Mouse (Mus musculus): ENCODE measurements around the gene Rnf121. TPM values are rescaled to one million over a fixed set of nuclear protein-coding genes. Genes with fewer than 3 reads are reported as not detected.

Rnf121 gene
- polyA plus RNA-seq, 1 experiment from 2014 or later: 33.1 TPM

DNA sequence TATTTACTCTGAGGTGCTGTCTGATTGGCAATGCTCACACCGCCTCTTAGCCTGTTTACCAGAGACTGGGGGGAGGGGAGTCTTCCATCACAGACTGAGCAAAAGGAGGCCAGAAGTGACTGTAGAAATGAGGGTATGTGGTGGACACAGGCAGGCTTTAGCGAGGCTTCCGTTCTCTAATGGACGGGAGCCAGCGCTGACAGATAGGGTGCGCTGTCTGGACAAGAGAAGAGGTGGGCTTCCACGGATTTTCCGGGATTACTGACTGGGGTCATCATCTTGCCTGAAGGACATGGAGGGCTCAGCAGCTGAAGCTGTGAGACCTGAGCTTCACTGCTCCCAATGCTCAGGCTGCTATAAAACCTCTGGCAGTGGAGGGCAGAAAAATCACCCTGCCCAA lies 37.0 kb upstream of the Rnf121 start:
- Histone ChIP-seq H3K4me3 (replicated peaks; ENCODE audit: low read length) (no peak overlapping the region), H3K36me3 (replicated peaks; ENCODE audit: control insufficient read depth, insufficient read depth) (no peaks in the 10 kb centered on the region)
- DNase-seq (ENCODE audit: low spot score): no peak

DNA sequence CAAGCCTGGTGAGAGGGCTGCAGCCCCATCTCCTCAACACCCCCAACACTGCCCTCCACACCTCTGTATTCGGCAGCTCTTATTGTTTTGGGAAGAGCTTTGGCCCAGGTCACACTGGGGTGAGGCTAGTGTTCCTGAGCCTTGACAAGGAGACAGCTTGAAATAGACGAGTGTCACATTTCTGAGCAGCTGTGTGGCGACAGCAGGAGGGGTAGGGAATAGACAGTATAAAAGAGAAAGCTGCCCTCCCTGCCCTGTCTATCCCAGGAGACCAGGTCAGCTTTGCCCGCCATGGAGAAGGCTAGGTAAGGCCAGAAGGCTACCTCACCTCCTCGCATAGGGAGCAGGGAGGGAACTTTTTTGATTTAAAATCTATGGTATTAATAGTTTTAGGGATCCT lies 36.2 kb upstream of the Rnf121 start, which contains the start of gene Art1:
Gene Art1 (plus strand): TSS at position 257 of the 400 bp plus-strand sequence.
- Histone ChIP-seq H3K27ac (no peak within 1 kb of the TSS), H3K4me2 (replicated peaks) (no peak within 1 kb of the TSS), H3K9me3 (ENCODE audit: control insufficient read depth, low read length) (no peaks in the 10 kb centered on the region), H3K27me3 (ENCODE audit: control insufficient read depth, insufficient read depth, low read length) (no peaks in the 10 kb centered on the region), H3K4me1 (replicated peaks; ENCODE audit: control insufficient read depth, insufficient read depth, low read length) (peaks cover 5% of the 10 kb centered on the region), H3K9ac (no peak within 1 kb of the TSS), H3K36me3 (replicated peaks; ENCODE audit: control insufficient read depth, insufficient read depth) (no peaks in the 10 kb centered on the region), H3K4me3 (replicated peaks; ENCODE audit: low read length) (no peak within 1 kb of the TSS)
- no peak for ATAC-seq (ENCODE audit: low FRiP score)
- DNase-seq (ENCODE audit: low spot score): no peak
- 36% methylated on average over 5 of the region's 5 CpGs for WGBS

More for the DNA sequence above, 37.0 kb upstream of the Rnf121 start:
- Histone ChIP-seq H3K4me2 (replicated peaks) (no peak overlapping the region), H3K4me1 (replicated peaks; ENCODE audit: control insufficient read depth, insufficient read depth, low read length) (peaks cover 5% of the 10 kb centered on the region), H3K27me3 (ENCODE audit: control insufficient read depth, insufficient read depth, low read length) (no peaks in the 10 kb centered on the region), H3K9me3 (ENCODE audit: control insufficient read depth, low read length) (no peaks in the 10 kb centered on the region), H3K9ac (no peak overlapping the region), H3K27ac (no peak overlapping the region)
- ATAC-seq (ENCODE audit: low FRiP score): no peak
- 48% methylated on average over 8 of the region's 8 CpGs for WGBS

GRCm38 (mm10) chr7:102100868-102101267 lies 35.6 kb upstream of the Rnf121 start:
- ATAC-seq (ENCODE audit: low FRiP score) (no peak), DNase-seq (ENCODE audit: low spot score) (no peak)
- H3K4me2 ChIP-seq (replicated peaks): no peak overlapping the region
- WGBS: 64% methylated on average over 5 of the region's 5 CpGs
- no peak overlapping the region for H3K9ac ChIP-seq
- no peaks in the 10 kb centered on the region for H3K27me3 ChIP-seq (ENCODE audit: control insufficient read depth, insufficient read depth, low read length)
- no peak overlapping the region for H3K4me3 ChIP-seq (replicated peaks; ENCODE audit: low read length)
- H3K9me3 ChIP-seq (ENCODE audit: control insufficient read depth, low read length): no peaks in the 10 kb centered on the region
- H3K36me3 ChIP-seq (replicated peaks; ENCODE audit: control insufficient read depth, insufficient read depth): no peaks in the 10 kb centered on the region
- no peak overlapping the region for H3K27ac ChIP-seq
- H3K4me1 ChIP-seq (replicated peaks; ENCODE audit: control insufficient read depth, insufficient read depth, low read length): peaks cover 5% of the 10 kb centered on the region

DNA sequence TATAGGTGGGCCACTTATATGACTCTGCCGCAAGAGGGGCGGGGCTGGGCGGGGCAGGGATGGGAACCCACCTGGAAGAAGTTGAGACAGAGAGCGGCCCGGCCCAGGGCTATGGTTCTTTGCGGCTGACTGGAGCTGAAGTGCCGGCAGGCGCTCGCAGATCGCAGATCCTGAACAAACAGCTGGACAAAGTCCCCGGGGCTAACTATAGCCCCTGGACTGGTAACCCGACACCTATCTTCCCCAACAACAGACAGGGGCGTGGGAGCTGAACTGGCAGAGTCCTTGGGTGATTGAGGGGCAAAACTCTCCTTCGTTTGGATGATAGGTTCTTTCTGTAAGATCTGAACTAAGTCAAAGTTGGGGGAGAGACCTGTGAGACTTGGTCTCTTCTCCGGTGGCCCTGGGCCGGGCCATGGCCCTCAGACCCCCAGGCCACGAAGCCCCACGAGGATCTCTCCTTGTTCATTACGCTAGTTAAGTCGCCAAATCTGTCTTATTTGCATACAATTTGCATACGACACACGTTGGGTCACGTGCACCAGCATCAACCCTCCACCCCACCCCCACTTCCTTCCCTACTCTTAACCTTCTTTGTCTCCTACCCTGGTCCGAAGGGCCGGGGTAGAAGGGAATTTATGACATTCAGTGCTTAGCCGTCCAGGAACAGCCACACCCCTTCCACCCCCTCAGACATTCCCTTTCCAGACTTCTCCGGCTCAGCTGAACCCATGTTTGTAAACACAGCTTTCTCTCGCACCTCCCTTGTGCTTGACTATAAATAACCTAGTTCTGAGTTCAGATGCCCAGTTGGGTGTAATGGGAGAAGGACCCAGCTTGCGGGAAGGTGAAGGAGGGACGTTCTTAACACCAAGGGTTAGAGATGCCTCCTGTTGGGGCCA lies 34.7 kb upstream of the Rnf121 start:
- Histone ChIP-seq H3K27me3 (ENCODE audit: control insufficient read depth, insufficient read depth, low read length) (no peaks in the 10 kb centered on the region), H3K9ac (no peak overlapping the region), H3K4me1 (replicated peaks; ENCODE audit: control insufficient read depth, insufficient read depth, low read length) (peaks cover 5% of the 10 kb centered on the region), H3K36me3 (replicated peaks; ENCODE audit: control insufficient read depth, insufficient read depth) (no peaks in the 10 kb centered on the region), H3K4me2 (replicated peaks) (peak overlapping the region; percentile 43), H3K4me3 (replicated peaks; ENCODE audit: low read length) (no peak overlapping the region), H3K9me3 (ENCODE audit: control insufficient read depth, low read length) (no peaks in the 10 kb centered on the region), H3K27ac (no peak overlapping the region)
- ATAC-seq (ENCODE audit: low FRiP score) (peak; percentile 28), DNase-seq (ENCODE audit: low spot score) (no peak)
- WGBS: 6% methylated on average over 30 of the region's 30 CpGs

DNA sequence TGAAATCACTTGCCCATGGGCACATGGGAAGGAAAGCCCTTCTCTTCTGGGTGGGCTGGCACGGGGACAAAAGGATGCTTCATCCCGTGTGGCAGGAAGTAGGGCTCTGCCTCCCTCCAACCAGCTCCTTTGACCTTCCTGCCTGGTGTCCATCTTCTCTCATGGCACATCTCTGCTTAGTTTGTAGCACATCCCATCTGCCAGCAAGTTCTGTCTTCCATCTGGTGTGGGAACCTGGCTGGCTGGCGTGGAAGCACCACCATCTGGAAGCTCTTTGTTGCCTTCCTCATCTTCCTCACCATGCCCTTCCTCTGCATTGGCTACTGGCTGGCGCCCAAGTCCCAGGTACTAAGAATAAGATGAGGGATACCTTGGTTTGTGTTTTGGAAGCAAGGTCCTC lies 22.1 kb upstream of the Rnf121 start:
- H3K9ac ChIP-seq: no peak overlapping the region
- H3K27ac ChIP-seq: no peak overlapping the region
- no peak overlapping the region for H3K4me2 ChIP-seq (replicated peaks)
- H3K4me3 ChIP-seq (replicated peaks; ENCODE audit: low read length): no peak overlapping the region
- no peaks in the 10 kb centered on the region for H3K9me3 ChIP-seq (ENCODE audit: control insufficient read depth, low read length)
- H3K27me3 ChIP-seq (ENCODE audit: control insufficient read depth, insufficient read depth, low read length): no peaks in the 10 kb centered on the region
- 92% methylated on average over 4 of the region's 4 CpGs for WGBS
- no peaks in the 10 kb centered on the region for H3K4me1 ChIP-seq (replicated peaks; ENCODE audit: control insufficient read depth, insufficient read depth, low read length)
- ATAC-seq (ENCODE audit: low FRiP score) (no peak), DNase-seq (ENCODE audit: low spot score) (no peak)
- H3K36me3 ChIP-seq (replicated peaks; ENCODE audit: control insufficient read depth, insufficient read depth): peaks cover 35% of the 10 kb centered on the region

- Histone ChIP-seq H3K27ac (no peak overlapping the region), H3K4me1 (replicated peaks; ENCODE audit: control insufficient read depth, insufficient read depth, low read length) (no peaks in the 10 kb centered on the region), H3K36me3 (replicated peaks; ENCODE audit: control insufficient read depth, insufficient read depth) (peaks cover 60% of the 10 kb centered on the region), H3K4me3 (replicated peaks; ENCODE audit: low read length) (no peak overlapping the region), H3K27me3 (ENCODE audit: control insufficient read depth, insufficient read depth, low read length) (no peaks in the 10 kb centered on the region), H3K9ac (no peak overlapping the region), H3K4me2 (replicated peaks) (no peak overlapping the region), H3K9me3 (ENCODE audit: control insufficient read depth, low read length) (no peaks in the 10 kb centered on the region)
- DNase-seq (ENCODE audit: low spot score): no peak
- WGBS: 94% methylated on average over 26 of the region's 26 CpGs
- ATAC-seq (ENCODE audit: low FRiP score): no peak; the same call in 1 of the 2 replicates
These were observed 18.9 kb upstream of the Rnf121 start for GRCm38 (mm10) chr7:102084041-102084696.

DNA sequence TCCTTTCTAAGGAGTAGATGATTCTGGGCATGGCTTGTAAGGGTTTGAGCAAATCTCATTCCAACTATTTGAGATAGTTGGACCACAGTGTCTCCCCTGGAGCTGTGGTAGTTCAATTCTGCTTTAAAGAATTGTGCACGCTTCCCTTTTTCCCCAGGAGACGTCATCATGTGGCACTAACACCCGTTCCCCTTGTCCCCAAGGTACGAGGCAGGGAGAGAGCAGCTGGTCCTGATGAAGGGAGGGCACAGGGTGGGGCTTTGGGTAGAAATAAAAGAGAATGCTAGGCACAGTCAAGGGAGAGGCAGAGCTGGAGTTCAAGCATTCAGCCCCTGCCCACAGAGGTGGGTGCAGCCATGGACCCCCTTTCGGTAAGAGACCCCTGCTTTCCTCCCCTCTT lies 17.5 kb upstream of the Rnf121 start, which contains the start of gene Trpc2:
Gene Trpc2 (plus strand): TSS at position 301 of the 400 bp plus-strand sequence.
- H3K4me3 ChIP-seq (replicated peaks; ENCODE audit: low read length): no peak within 1 kb of the TSS
- ATAC-seq (ENCODE audit: low FRiP score) (no peak), DNase-seq (ENCODE audit: low spot score) (no peak)
- 79% methylated on average over 5 of the region's 5 CpGs for WGBS
- H3K9me3 ChIP-seq (ENCODE audit: control insufficient read depth, low read length): no peaks in the 10 kb centered on the region
- no peak within 1 kb of the TSS for H3K4me2 ChIP-seq (replicated peaks)
- H3K27ac ChIP-seq: no peak within 1 kb of the TSS
- no peak within 1 kb of the TSS for H3K9ac ChIP-seq
- no peaks in the 10 kb centered on the region for H3K4me1 ChIP-seq (replicated peaks; ENCODE audit: control insufficient read depth, insufficient read depth, low read length)
- peaks cover 71% of the 10 kb centered on the region for H3K36me3 ChIP-seq (replicated peaks; ENCODE audit: control insufficient read depth, insufficient read depth)
- H3K27me3 ChIP-seq (ENCODE audit: control insufficient read depth, insufficient read depth, low read length): no peaks in the 10 kb centered on the region

GRCm38 (mm10) chr7:102081784-102082183 lies 16.5 kb upstream of the Rnf121 start:
- WGBS: 95% methylated on average over 5 of the region's 5 CpGs
- H3K36me3 ChIP-seq (replicated peaks; ENCODE audit: control insufficient read depth, insufficient read depth): peaks cover 81% of the 10 kb centered on the region

DNA sequence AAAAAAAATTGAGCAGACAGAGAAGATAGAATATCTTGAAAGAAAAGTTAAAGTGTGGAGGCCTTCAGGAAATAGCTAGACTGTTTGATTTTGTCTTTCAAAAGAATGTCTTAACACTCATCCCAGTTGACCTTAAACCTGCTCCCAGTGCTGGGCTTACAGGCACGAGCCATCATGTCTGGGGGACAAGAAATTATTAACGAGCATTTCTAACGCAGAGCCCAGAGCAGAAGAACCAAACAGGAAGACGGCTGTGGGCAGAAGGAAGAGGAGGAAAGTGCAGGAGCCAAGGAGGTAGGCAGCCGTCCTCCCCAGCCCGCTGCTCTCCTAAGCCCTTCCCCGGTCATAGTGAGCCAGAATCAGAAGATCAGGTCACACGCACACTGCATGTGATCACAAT lies 15.0 kb upstream of the Rnf121 start:
- Histone ChIP-seq H3K27ac (no peak overlapping the region), H3K9me3 (ENCODE audit: control insufficient read depth, low read length) (no peaks in the 10 kb centered on the region), H3K4me1 (replicated peaks; ENCODE audit: control insufficient read depth, insufficient read depth, low read length) (no peaks in the 10 kb centered on the region), H3K36me3 (replicated peaks; ENCODE audit: control insufficient read depth, insufficient read depth) (peaks cover 89% of the 10 kb centered on the region), H3K27me3 (ENCODE audit: control insufficient read depth, insufficient read depth, low read length) (no peaks in the 10 kb centered on the region), H3K4me2 (replicated peaks) (no peak overlapping the region), H3K4me3 (replicated peaks; ENCODE audit: low read length) (no peak overlapping the region), H3K9ac (no peak overlapping the region)
- 92% methylated on average over 8 of the region's 8 CpGs for WGBS
- ATAC-seq (ENCODE audit: low FRiP score) (no peak), DNase-seq (ENCODE audit: low spot score) (no peak)

More at GRCm38 (mm10) chr7:102081784-102082183, 16.5 kb upstream of the Rnf121 start:
- H3K4me2 ChIP-seq (replicated peaks): no peak overlapping the region
- ATAC-seq (ENCODE audit: low FRiP score) (no peak), DNase-seq (ENCODE audit: low spot score) (no peak)
- H3K27ac ChIP-seq: no peak overlapping the region
- no peaks in the 10 kb centered on the region for H3K27me3 ChIP-seq (ENCODE audit: control insufficient read depth, insufficient read depth, low read length)
- H3K4me1 ChIP-seq (replicated peaks; ENCODE audit: control insufficient read depth, insufficient read depth, low read length): no peaks in the 10 kb centered on the region
- no peak overlapping the region for H3K4me3 ChIP-seq (replicated peaks; ENCODE audit: low read length)
- H3K9ac ChIP-seq: no peak overlapping the region
- H3K9me3 ChIP-seq (ENCODE audit: control insufficient read depth, low read length): no peaks in the 10 kb centered on the region
